Mouse (Mus musculus): ENCODE measurements at regions not wholly inside any gene's neighbourhood (a gene's known extent, or its start where the extent isn't known, plus 50 kb on each side); places are given as distances from the start of the nearest gene placed in this dataset.

DNA sequence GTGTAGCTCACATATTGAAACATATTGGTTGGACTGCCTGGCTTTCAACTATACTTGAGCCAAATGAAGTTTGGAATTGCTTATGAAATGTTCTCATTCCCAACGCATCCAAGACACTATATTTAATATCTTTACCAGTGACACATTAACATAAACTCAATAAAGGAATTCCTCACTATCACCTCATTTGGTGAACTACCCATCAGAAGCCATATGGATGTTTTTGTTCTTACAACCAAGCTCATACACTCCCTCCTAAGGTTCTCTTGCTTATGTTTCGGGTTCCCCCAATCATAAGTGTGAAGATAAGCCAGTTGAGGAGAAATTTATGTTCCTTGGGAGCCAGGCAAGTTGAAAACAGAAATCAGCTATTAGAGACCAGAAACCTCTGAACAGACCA lies 89.1 kb downstream of the Car2 start:
- H3K4me1 ChIP-seq (ENCODE audit: control insufficient read depth, insufficient read depth), result 0 out of 2 replicates have a peak, but pooled peaks cover 4% of the 10 kb centered on the region
- no peaks in the 10 kb centered on the region for H3K36me3 ChIP-seq (replicated peaks; ENCODE audit: control insufficient read depth, insufficient read depth, low read length)
- no peaks in the 10 kb centered on the region for H3K9me3 ChIP-seq (replicated peaks; ENCODE audit: control insufficient read depth, low read length)
- ATAC-seq (ENCODE audit: insufficient read depth, low read depth) (no peak), DNase-seq (ENCODE audit: low spot score) (no peak)
- H3K4me2 ChIP-seq (ENCODE audit: low read depth, low read length), result no peak overlapping the region
- TF ChIP-seq EP300 (IDR thresholded peaks at IDR 0.05; ENCODE audit: low read depth), result no peak
- TF ChIP-seq CTCF (IDR thresholded peaks at IDR 0.05; ENCODE audit: low read depth), result no peak
- H3K4me3 ChIP-seq (ENCODE audit: low read depth, low read length), result no peak overlapping the region
- H3K9ac ChIP-seq (replicated peaks; ENCODE audit: low read depth, low read length), result no peak overlapping the region
- no peak overlapping the region for H3K27ac ChIP-seq (ENCODE audit: low read depth)
- H3K27me3 ChIP-seq (ENCODE audit: control insufficient read depth, insufficient read depth, low read length), result no peaks in the 10 kb centered on the region
- 76% methylated on average over 2 of the region's 2 CpGs for WGBS

DNA sequence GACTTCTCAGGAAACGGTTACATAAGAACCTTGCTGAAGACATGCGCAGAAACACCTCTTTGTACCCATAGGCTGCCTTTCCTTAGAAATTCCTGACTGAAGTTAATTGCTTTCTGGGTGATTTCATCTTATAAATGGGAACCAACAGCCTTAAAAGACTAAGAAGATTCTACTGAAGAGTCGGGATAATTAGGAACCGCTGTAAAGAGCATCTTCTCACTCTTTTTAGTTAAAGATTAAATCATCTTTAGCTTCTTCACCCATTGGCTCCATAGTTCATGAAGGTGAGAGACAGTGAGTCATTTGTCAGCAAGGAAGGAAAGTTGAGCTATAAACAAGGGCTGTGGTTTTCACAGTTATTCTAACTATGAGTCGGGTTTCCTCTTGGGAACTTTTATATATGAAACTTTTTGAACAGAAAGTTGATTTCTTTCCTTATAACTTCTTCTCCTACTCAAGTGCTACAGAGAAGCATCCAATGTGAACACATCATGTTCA lies 93.1 kb downstream of the Car2 start:
- ATAC-seq (ENCODE audit: insufficient read depth, low read depth), result no peak
- Histone ChIP-seq H3K27ac (ENCODE audit: low read depth) (no peak overlapping the region), H3K4me3 (ENCODE audit: low read depth, low read length) (no peak overlapping the region), H3K9ac (replicated peaks; ENCODE audit: low read depth, low read length) (no peak overlapping the region), H3K9me3 (replicated peaks; ENCODE audit: control insufficient read depth, low read length) (no peaks in the 10 kb centered on the region), H3K4me1 (ENCODE audit: control insufficient read depth, insufficient read depth) (0 out of 2 replicates have a peak, but pooled peaks cover 4% of the 10 kb centered on the region), H3K4me2 (ENCODE audit: low read depth, low read length) (no peak overlapping the region), H3K27me3 (ENCODE audit: control insufficient read depth, insufficient read depth, low read length) (no peaks in the 10 kb centered on the region), H3K36me3 (replicated peaks; ENCODE audit: control insufficient read depth, insufficient read depth, low read length) (no peaks in the 10 kb centered on the region)
- DNase-seq (ENCODE audit: low spot score), result no peak
- TF ChIP-seq CTCF (IDR thresholded peaks at IDR 0.05; ENCODE audit: low read depth) (no peak), EP300 (IDR thresholded peaks at IDR 0.05; ENCODE audit: low read depth) (no peak)
- WGBS, result 77% methylated on average over 5 of the region's 5 CpGs

DNA sequence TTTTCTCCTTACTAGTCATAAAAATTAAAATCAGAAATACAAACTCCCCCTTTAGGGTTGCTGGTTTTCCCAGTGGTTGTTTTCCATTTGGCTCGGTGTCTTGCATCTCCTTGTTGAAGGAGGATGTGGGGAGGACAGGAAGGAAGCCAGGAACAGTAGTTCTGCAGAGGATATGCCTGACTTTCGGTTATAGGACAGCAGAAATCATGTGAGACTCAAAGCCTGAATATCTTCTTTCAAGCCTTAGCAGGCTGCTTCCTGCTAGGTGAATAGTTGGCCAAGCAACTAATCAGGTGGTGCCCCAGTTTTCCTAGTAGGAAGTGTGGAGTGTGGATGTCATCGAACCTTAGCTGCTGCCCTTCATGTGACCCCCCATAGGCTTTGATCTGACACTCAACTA lies 103.6 kb downstream of the Car2 start:
- Histone ChIP-seq H3K27me3 (ENCODE audit: control insufficient read depth, insufficient read depth, low read length) (no peaks in the 10 kb centered on the region), H3K9me3 (replicated peaks; ENCODE audit: control insufficient read depth, low read length) (no peaks in the 10 kb centered on the region), H3K4me1 (ENCODE audit: control insufficient read depth, insufficient read depth) (no peaks in the 10 kb centered on the region), H3K9ac (replicated peaks; ENCODE audit: low read depth, low read length) (no peak overlapping the region), H3K36me3 (replicated peaks; ENCODE audit: control insufficient read depth, insufficient read depth, low read length) (no peaks in the 10 kb centered on the region), H3K4me2 (ENCODE audit: low read depth, low read length) (no peak overlapping the region), H3K4me3 (ENCODE audit: low read depth, low read length) (no peak overlapping the region), H3K27ac (ENCODE audit: low read depth) (no peak overlapping the region)
- no peak for ATAC-seq (ENCODE audit: insufficient read depth, low read depth)
- 41% methylated on average over 3 of the region's 3 CpGs for WGBS
- TF ChIP-seq EP300 (IDR thresholded peaks at IDR 0.05; ENCODE audit: low read depth) (no peak), CTCF (IDR thresholded peaks at IDR 0.05; ENCODE audit: low read depth) (no peak)
- no peak for DNase-seq (ENCODE audit: low spot score)

DNA sequence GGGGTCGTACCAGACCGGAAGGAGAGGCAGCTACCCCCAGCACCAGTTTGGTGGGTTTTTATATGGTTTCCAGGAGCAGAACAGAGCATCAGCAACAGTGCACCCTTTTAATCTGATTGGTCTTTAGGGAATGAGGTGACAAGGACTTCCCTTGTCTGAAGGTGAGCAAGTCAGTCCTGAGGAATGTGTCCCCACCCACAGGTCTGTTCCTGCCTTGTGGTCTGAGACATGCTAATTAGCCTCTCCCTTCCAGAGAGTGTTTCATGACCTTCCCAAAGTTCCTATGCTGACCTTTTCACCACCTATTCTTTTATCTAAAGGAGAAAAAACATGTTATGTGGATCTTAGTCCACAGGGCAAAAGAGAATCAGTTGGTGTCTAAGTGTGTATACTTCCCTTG lies 107.9 kb downstream of the Car2 start:
- H3K27ac ChIP-seq (ENCODE audit: low read depth), result no peak overlapping the region
- no peak overlapping the region for H3K9ac ChIP-seq (replicated peaks; ENCODE audit: low read depth, low read length)
- H3K4me2 ChIP-seq (ENCODE audit: low read depth, low read length), result no peak overlapping the region
- H3K9me3 ChIP-seq (replicated peaks; ENCODE audit: control insufficient read depth, low read length), result no peaks in the 10 kb centered on the region
- no peaks in the 10 kb centered on the region for H3K4me1 ChIP-seq (ENCODE audit: control insufficient read depth, insufficient read depth)
- TF ChIP-seq EP300 (IDR thresholded peaks at IDR 0.05; ENCODE audit: low read depth) (no peak), CTCF (IDR thresholded peaks at IDR 0.05; ENCODE audit: low read depth) (no peak)
- no peaks in the 10 kb centered on the region for H3K27me3 ChIP-seq (ENCODE audit: control insufficient read depth, insufficient read depth, low read length)
- ATAC-seq (ENCODE audit: insufficient read depth, low read depth), result no peak
- 78% methylated on average over 2 of the region's 2 CpGs for WGBS
- DNase-seq (ENCODE audit: low spot score), result no peak
- no peaks in the 10 kb centered on the region for H3K36me3 ChIP-seq (replicated peaks; ENCODE audit: control insufficient read depth, insufficient read depth, low read length)
- no peak overlapping the region for H3K4me3 ChIP-seq (ENCODE audit: low read depth, low read length)

DNA sequence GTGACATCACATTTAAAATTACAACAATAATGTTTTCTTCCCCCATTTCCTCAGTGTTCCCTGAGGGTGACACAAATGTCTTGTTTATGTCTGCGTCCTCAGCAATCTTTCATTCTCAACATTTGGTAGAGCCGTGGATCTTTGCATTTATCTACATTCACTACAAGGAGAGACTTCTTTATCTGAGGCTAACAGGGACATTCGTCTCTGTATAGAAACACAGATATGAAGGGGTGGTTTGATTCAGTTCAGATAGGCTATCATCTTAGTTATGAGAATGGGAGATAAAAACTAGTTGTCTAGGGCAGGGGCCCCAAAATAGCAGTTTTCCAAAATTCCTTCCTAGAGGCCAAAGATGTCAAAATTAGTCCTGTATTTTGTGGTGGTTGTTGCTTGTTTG lies 111.2 kb downstream of the Car2 start:
- Histone ChIP-seq H3K27ac (ENCODE audit: low read depth) (no peak overlapping the region), H3K4me2 (ENCODE audit: low read depth, low read length) (no peak overlapping the region)
- 19% methylated on average over 3 of the region's 3 CpGs for WGBS

DNA sequence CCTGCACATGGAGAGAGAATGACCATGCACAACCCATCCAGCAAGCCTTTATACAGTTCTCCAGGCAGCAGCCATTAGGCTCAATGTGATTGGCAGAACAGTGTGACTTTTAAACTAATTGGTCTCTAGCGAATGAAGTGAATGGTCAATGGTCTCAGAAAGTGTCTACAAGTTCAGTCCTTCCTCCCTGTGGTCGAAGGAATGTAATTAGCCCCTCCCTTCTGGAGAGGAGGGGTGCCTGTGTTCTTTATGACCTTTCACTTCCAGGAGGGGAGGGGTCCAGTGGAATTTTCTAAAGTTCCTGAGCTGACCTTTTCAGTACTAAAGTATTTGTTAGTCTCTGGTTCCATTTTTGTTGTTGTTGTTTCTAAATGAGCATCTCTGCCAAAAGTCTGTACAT lies 112.4 kb downstream of the Car2 start:
- no peaks in the 10 kb centered on the region for H3K9me3 ChIP-seq (replicated peaks; ENCODE audit: control insufficient read depth, low read length)
- DNase-seq (ENCODE audit: low spot score) (no peak), ATAC-seq (ENCODE audit: insufficient read depth, low read depth) (no peak)
- H3K27me3 ChIP-seq (ENCODE audit: control insufficient read depth, insufficient read depth, low read length), result no peaks in the 10 kb centered on the region
- H3K4me3 ChIP-seq (ENCODE audit: low read depth, low read length), result no peak overlapping the region
- no peak overlapping the region for H3K27ac ChIP-seq (ENCODE audit: low read depth)
- H3K36me3 ChIP-seq (replicated peaks; ENCODE audit: control insufficient read depth, insufficient read depth, low read length), result no peaks in the 10 kb centered on the region
- no peak overlapping the region for H3K4me2 ChIP-seq (ENCODE audit: low read depth, low read length)
- no peak overlapping the region for H3K9ac ChIP-seq (replicated peaks; ENCODE audit: low read depth, low read length)
- TF ChIP-seq CTCF (IDR thresholded peaks at IDR 0.05; ENCODE audit: low read depth) (no peak), EP300 (IDR thresholded peaks at IDR 0.05; ENCODE audit: low read depth) (no peak)
- no peaks in the 10 kb centered on the region for H3K4me1 ChIP-seq (ENCODE audit: control insufficient read depth, insufficient read depth)
- 48% methylated on average over 2 of the region's 2 CpGs for WGBS

More for the DNA sequence above, 111.2 kb downstream of the Car2 start:
- DNase-seq (ENCODE audit: low spot score) (no peak), ATAC-seq (ENCODE audit: insufficient read depth, low read depth) (no peak)
- TF ChIP-seq EP300 (IDR thresholded peaks at IDR 0.05; ENCODE audit: low read depth), result no peak
- no peak for TF ChIP-seq CTCF (IDR thresholded peaks at IDR 0.05; ENCODE audit: low read depth)
- Histone ChIP-seq H3K4me1 (ENCODE audit: control insufficient read depth, insufficient read depth) (no peaks in the 10 kb centered on the region), H3K9me3 (replicated peaks; ENCODE audit: control insufficient read depth, low read length) (no peaks in the 10 kb centered on the region), H3K9ac (replicated peaks; ENCODE audit: low read depth, low read length) (no peak overlapping the region), H3K27me3 (ENCODE audit: control insufficient read depth, insufficient read depth, low read length) (no peaks in the 10 kb centered on the region), H3K36me3 (replicated peaks; ENCODE audit: control insufficient read depth, insufficient read depth, low read length) (no peaks in the 10 kb centered on the region), H3K4me3 (ENCODE audit: low read depth, low read length) (no peak overlapping the region)

Data from heart, postnatal 0 days (tissue).